In the genomic region with DNA sequence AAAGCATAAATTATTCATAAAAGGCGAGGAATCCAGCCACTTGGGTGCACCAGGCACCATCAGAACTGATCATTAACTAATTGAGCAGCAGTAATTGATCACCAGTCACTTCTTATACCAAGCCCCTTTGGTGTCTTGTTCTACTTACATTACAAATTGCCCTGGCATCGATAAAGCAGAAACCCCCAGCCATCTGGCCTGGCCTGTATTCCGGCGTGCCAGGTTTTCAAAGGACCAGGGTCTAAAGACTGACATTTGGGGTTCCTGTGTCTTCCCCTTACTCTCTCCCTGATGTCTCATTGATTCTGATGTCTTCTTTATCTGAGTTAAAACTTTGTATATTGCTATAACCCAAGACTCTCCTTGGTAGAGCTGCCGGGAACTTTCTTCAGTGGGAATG, we compare ENCODE assay signal across 19 mouse cellular contexts.
DNase-seq lines count a peak whose midpoint lies in the region; ATAC-seq and TF ChIP-seq lines count a peak whose summit lies in the region.
"Had no signal": no experiment of that assay in that cellular context is flagged by ENCODE, and none has a peak within 500 bp of the region (broad histone marks: within the 10 kb centered on the region; RNA-seq: fewer than 3 reads in every experiment).

No protein-coding gene starts in this region.

- H3K27me3 ChIP-seq in neural tube, embryonic 13.5 days = no peaks in the 10 kb centered on the region
- H3K27me3 ChIP-seq: embryonic facial prominence, embryonic 12.5 days; forebrain, embryonic 13.5 days; heart, embryonic 12.5 days had no signal

- WGBS in neural tube, embryonic 13.5 days = 61% methylated on average over 5 of the region's 5 CpGs

- no peak for TF ChIP-seq CTCF in left cerebral cortex, adult 2 months (IDR thresholded peaks at IDR 0.05)

- peaks cover 26% of the 10 kb centered on the region for H3K4me1 ChIP-seq in neural tube, embryonic 13.5 days (replicated peaks)
- H3K4me1 ChIP-seq: embryonic facial prominence, embryonic 12.5 days had no signal

- H3K9me3 ChIP-seq in neural tube, embryonic 13.5 days = peaks cover 4% of the 10 kb centered on the region; the same call in 1 of the 2 replicates
- H3K9me3 ChIP-seq: embryonic facial prominence, embryonic 12.5 days; forebrain, embryonic 13.5 days had no signal

- H3K27ac ChIP-seq in left cerebral cortex, adult 2 months = peak overlapping the region; percentile 8; the same call in 1 of the 2 replicates
- H3K27ac ChIP-seq in neural tube, embryonic 13.5 days (replicated peaks) = 0 out of 2 replicates have a peak overlapping the region, but pooled peaks have one; percentile 43
- H3K27ac ChIP-seq: embryonic facial prominence, embryonic 12.5 days; forebrain, embryonic 13.5 days; heart, adult 2 months had no signal

- ATAC-seq in neural tube, embryonic 13.5 days (ENCODE audit: low read depth) = no peak
- ATAC-seq: forebrain, postnatal 0 days; inflammation-experienced regulatory T-cells, adult 6 months; intestine, postnatal 0 days had no signal

- peak; percentile 83 for DNase-seq in heart, adult 11 months
- no peak for DNase-seq in heart, adult 8-10 months (ENCODE audit: low spot score)
- DNase-seq in left cerebral cortex, adult 2 months (ENCODE audit: extremely low spot score in 1 of 2, low spot score in 2 of 2) = no peak
- DNase-seq in left cerebral cortex, adult 8-10 months (ENCODE audit: low spot score in 2 of 2) = no peak
- no peak for DNase-seq in neural tube, embryonic 10.5 days (ENCODE audit: extremely low spot score, low spot score)
- no peak for DNase-seq in frontal cortex, postnatal 10 days (ENCODE audit: low spot score in 2 of 2)
- DNase-seq: adrenal gland, adult 2 months; adrenal gland, postnatal 25 days; cerebellum, adult 18-20 months; embryo, embryonic 11 days; forebrain, postnatal 0 days; gastrocnemius, postnatal 10 days; heart, adult 2 months had no signal

- no peak overlapping the region for H3K9ac ChIP-seq in neural tube, embryonic 13.5 days
- H3K9ac ChIP-seq: embryonic facial prominence, embryonic 12.5 days; forebrain, embryonic 13.5 days; forebrain, postnatal 0 days; heart, embryonic 12.5 days had no signal

- H3K36me3 ChIP-seq in neural tube, embryonic 13.5 days = peaks cover 23% of the 10 kb centered on the region
- H3K36me3 ChIP-seq: heart, embryonic 12.5 days had no signal

- H3K4me2 ChIP-seq in neural tube, embryonic 13.5 days = no peak overlapping the region
- H3K4me2 ChIP-seq: embryonic facial prominence, embryonic 12.5 days; forebrain, embryonic 13.5 days; heart, embryonic 12.5 days had no signal

- no peak overlapping the region for H3K4me3 ChIP-seq in left cerebral cortex, adult 2 months
- no peak overlapping the region for H3K4me3 ChIP-seq in neural tube, embryonic 13.5 days
- H3K4me3 ChIP-seq: embryonic facial prominence, embryonic 12.5 days; forebrain, embryonic 13.5 days; heart, adult 2 months; heart, embryonic 12.5 days had no signal

- intact Hi-C loops in left cerebral cortex, adult 2 months (cut with DNase I) = loop anchor here (10.0 kb wide), 1 partner anchor 806 kb away; the partner anchor contains the start of gene Camk2d
